Comparison of ENCODE assay signal across 24 mouse cellular contexts in the genomic region with DNA sequence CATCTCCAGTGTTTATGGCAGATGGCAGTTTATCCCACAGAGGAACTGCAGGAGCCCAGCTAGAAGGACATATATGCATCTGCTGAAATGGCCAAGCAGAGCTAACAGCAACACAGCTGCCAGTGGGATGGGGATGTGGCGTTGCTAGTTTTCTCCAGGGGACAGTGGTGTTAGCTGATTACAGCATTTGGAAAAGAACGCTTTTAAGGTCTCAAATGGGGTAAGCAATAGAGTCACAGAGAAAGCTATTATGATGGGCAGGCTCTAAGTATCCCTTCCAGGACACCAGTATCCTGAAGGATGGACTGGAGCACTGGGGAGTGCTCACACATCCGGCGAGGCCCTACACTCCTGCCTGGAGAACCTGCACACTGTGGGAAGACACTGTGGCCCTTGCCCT.
A peak's percentile ranks its signal among the peaks of the same experiment; 100 is the strongest.
DNase-seq lines count a peak whose midpoint lies in the region; ATAC-seq and TF ChIP-seq lines count a peak whose summit lies in the region.
"Had no signal": no experiment of that assay in that cellular context is flagged by ENCODE, and none has a peak within 500 bp of the region (broad histone marks: within the 10 kb centered on the region; RNA-seq: fewer than 3 reads in every experiment).

No protein-coding gene starts in this region.

- no peak overlapping the region for H3K4me3 ChIP-seq in embryonic facial prominence, embryonic 15.5 days (replicated peaks)
- H3K4me3 ChIP-seq in embryonic facial prominence, embryonic 10.5 days, result no peak overlapping the region
- H3K4me3 ChIP-seq in neural tube, embryonic 13.5 days, result no peak overlapping the region
- no peak overlapping the region for H3K4me3 ChIP-seq in neural tube, embryonic 15.5 days (replicated peaks)
- no peak overlapping the region for H3K4me3 ChIP-seq in olfactory bulb, adult 2 months (ENCODE audit: insufficient read depth, low read depth, low read length)
- H3K4me3 ChIP-seq: embryonic facial prominence, embryonic 13.5 days; forebrain, embryonic 13.5 days; forebrain, embryonic 15.5 days had no signal

- no peak for ATAC-seq in embryonic facial prominence, embryonic 15.5 days (ENCODE audit: insufficient number of reproducible peaks, low FRiP score, low TSS enrichment, low read depth)
- no peak for ATAC-seq in neural tube, embryonic 13.5 days (ENCODE audit: low read depth)
- no peak for ATAC-seq in neural tube, embryonic 15.5 days (ENCODE audit: low FRiP score)
- ATAC-seq: activated CD4-positive, CD25-positive, alpha-beta regulatory T cell, adult 4 months; CD4-positive, CD25-positive, alpha-beta regulatory T cell, adult 4 months; forebrain, embryonic 13.5 days; forebrain, embryonic 15.5 days; Patski had no signal

- no peak for TF ChIP-seq POLR2A in olfactory bulb, adult 2 months (IDR thresholded peaks at IDR 0.05; ENCODE audit: insufficient read depth, low read depth, low read length)

- H3K9ac ChIP-seq in embryonic facial prominence, embryonic 15.5 days, result no peak overlapping the region
- no peak overlapping the region for H3K9ac ChIP-seq in neural tube, embryonic 13.5 days
- H3K9ac ChIP-seq in neural tube, embryonic 15.5 days (replicated peaks), result no peak overlapping the region
- H3K9ac ChIP-seq: embryonic facial prominence, embryonic 13.5 days; forebrain, embryonic 13.5 days; forebrain, embryonic 15.5 days had no signal

- no peak overlapping the region for H3K4me2 ChIP-seq in embryonic facial prominence, embryonic 15.5 days (replicated peaks)
- no peak overlapping the region for H3K4me2 ChIP-seq in neural tube, embryonic 13.5 days
- H3K4me2 ChIP-seq in neural tube, embryonic 15.5 days, result no peak overlapping the region
- H3K4me2 ChIP-seq: embryonic facial prominence, embryonic 13.5 days; forebrain, embryonic 13.5 days; forebrain, embryonic 15.5 days had no signal

- no peaks in the 10 kb centered on the region for H3K9me3 ChIP-seq in embryonic facial prominence, embryonic 15.5 days (replicated peaks)
- no peaks in the 10 kb centered on the region for H3K9me3 ChIP-seq in embryonic facial prominence, embryonic 10.5 days
- H3K9me3 ChIP-seq in neural tube, embryonic 13.5 days, result peaks cover 6% of the 10 kb centered on the region; the same call in 1 of the 2 replicates
- no peaks in the 10 kb centered on the region for H3K9me3 ChIP-seq in neural tube, embryonic 15.5 days (replicated peaks)
- H3K9me3 ChIP-seq: forebrain, embryonic 15.5 days; G1E had no signal

- WGBS in embryonic facial prominence, embryonic 15.5 days, result 92% methylated on average over 4 of the region's 4 CpGs
- 87% methylated on average over 4 of the region's 4 CpGs for WGBS in embryonic facial prominence, embryonic 10.5 days
- WGBS in neural tube, embryonic 13.5 days, result 76% methylated on average over 4 of the region's 4 CpGs
- WGBS in neural tube, embryonic 15.5 days, result 73% methylated on average over 4 of the region's 4 CpGs
- WGBS in olfactory bulb, adult 2 months, result 91% methylated on average over 4 of the region's 4 CpGs

- DNase-seq in embryonic facial prominence, embryonic 10.5 days (ENCODE audit: low spot score), result no peak
- peak; percentile 80 for DNase-seq in heart, adult 11 months
- DNase-seq in heart, adult 8-10 months (ENCODE audit: low spot score), result no peak
- DNase-seq: adrenal gland, adult 8-10 months; adrenal gland, postnatal 14 days; adrenal gland, postnatal 36 days; B cell, adult 2 months; cerebellum, adult 11-12 months; cerebellum, adult 2 months; cerebellum, adult 9-10 months; cerebellum, postnatal 10 days; cerebellum, postnatal 25 days had no signal

- H3K27ac ChIP-seq in embryonic facial prominence, embryonic 15.5 days (replicated peaks), result peak overlapping the region; percentile 39; the same call in 1 of the 2 replicates
- H3K27ac ChIP-seq in embryonic facial prominence, embryonic 10.5 days (replicated peaks), result no peak overlapping the region
- H3K27ac ChIP-seq in neural tube, embryonic 13.5 days (replicated peaks), result peak overlapping the region; percentile 49
- H3K27ac ChIP-seq in neural tube, embryonic 15.5 days (replicated peaks), result no peak overlapping the region
- H3K27ac ChIP-seq in olfactory bulb, adult 2 months (ENCODE audit: insufficient read depth, low read depth, low read length), result peak overlapping the region; percentile 46
- H3K27ac ChIP-seq: embryonic facial prominence, embryonic 13.5 days; forebrain, embryonic 13.5 days; forebrain, embryonic 15.5 days had no signal

- H3K36me3 ChIP-seq in embryonic facial prominence, embryonic 15.5 days, result peaks cover 34% of the 10 kb centered on the region
- peaks cover 68% of the 10 kb centered on the region for H3K36me3 ChIP-seq in embryonic facial prominence, embryonic 10.5 days (replicated peaks)
- H3K36me3 ChIP-seq in neural tube, embryonic 13.5 days, result peaks cover 30% of the 10 kb centered on the region
- H3K36me3 ChIP-seq in neural tube, embryonic 15.5 days, result peaks cover 25% of the 10 kb centered on the region

- peaks cover 3% of the 10 kb centered on the region; the same call in 1 of the 2 replicates for H3K4me1 ChIP-seq in embryonic facial prominence, embryonic 15.5 days
- H3K4me1 ChIP-seq in embryonic facial prominence, embryonic 10.5 days, result peaks cover 22% of the 10 kb centered on the region
- peaks cover 12% of the 10 kb centered on the region; the same call in 1 of the 2 replicates for H3K4me1 ChIP-seq in neural tube, embryonic 13.5 days (replicated peaks)
- H3K4me1 ChIP-seq in neural tube, embryonic 15.5 days, result peaks cover 6% of the 10 kb centered on the region; the same call in 1 of the 2 replicates
- peaks cover 13% of the 10 kb centered on the region for H3K4me1 ChIP-seq in olfactory bulb, adult 2 months (ENCODE audit: control insufficient read depth, insufficient read depth, low read length)
- H3K4me1 ChIP-seq: forebrain, embryonic 15.5 days had no signal

- H3K27me3 ChIP-seq in embryonic facial prominence, embryonic 15.5 days, result no peaks in the 10 kb centered on the region
- no peaks in the 10 kb centered on the region for H3K27me3 ChIP-seq in embryonic facial prominence, embryonic 10.5 days (replicated peaks; ENCODE audit: low read depth, poor library complexity, severe bottlenecking)
- no peaks in the 10 kb centered on the region for H3K27me3 ChIP-seq in neural tube, embryonic 13.5 days
- H3K27me3 ChIP-seq in neural tube, embryonic 15.5 days (replicated peaks), result no peaks in the 10 kb centered on the region
- H3K27me3 ChIP-seq: CH12.LX; embryonic facial prominence, embryonic 13.5 days; forebrain, embryonic 13.5 days; forebrain, embryonic 15.5 days; Patski had no signal

- TF ChIP-seq CTCF in olfactory bulb, adult 2 months (IDR thresholded peaks at IDR 0.05; ENCODE audit: insufficient read depth, low read depth, low read length), result no peak

Comparison
In these comparisons a context has a peak if more than half of its experiments do, and no peak if none do; other contexts are left out.
1. H3K27ac ChIP-seq: peak in embryonic facial prominence, embryonic 15.5 days (single experiment), neural tube, embryonic 13.5 days (single experiment) and olfactory bulb, adult 2 months (single experiment); none in embryonic facial prominence, embryonic 10.5 days (single experiment) and neural tube, embryonic 15.5 days (single experiment).